Mouse (Mus musculus): Measurements from ENCODE around the gene Ndufs7. TPM values are rescaled to one million over a fixed set of nuclear protein-coding genes. Genes with fewer than 3 reads are reported as not detected.

Ndufs7 gene
- polyA plus RNA-seq (2014; fragmentation: Nextera tagmentation; extraction: Ambion mirVana) = 360 and 370 TPM in 2 replicates

GRCm38 (mm10) chr10:80248971-80249640 is at the start of gene Ndufs7:
Ndufs7 (plus strand) TSS chr10:80249121.
- peak within 1 kb of the TSS; percentile 71 for H3K4me2 ChIP-seq (ENCODE audit: low read depth, low read length)
- peak; percentile 95 for DNase-seq (ENCODE audit: low spot score)
- H3K9me3 ChIP-seq (ENCODE audit: control insufficient read depth, low read length) = no peaks in the 10 kb centered on the region
- H3K36me3 ChIP-seq (ENCODE audit: control insufficient read depth, insufficient read depth, low read length) = peaks cover 25% of the 10 kb centered on the region
- H3K4me3 ChIP-seq (ENCODE audit: low read depth, low read length) = peak within 1 kb of the TSS; percentile 70
- H3K27me3 ChIP-seq (replicated peaks; ENCODE audit: control insufficient read depth, insufficient read depth, low read length) = no peaks in the 10 kb centered on the region
- WGBS = under 1% methylated on average over 53 of the region's 53 CpGs
- H3K4me1 ChIP-seq (ENCODE audit: control insufficient read depth, insufficient read depth, low read length) = peaks cover 5% of the 10 kb centered on the region; the same call in 1 of the 2 replicates
- H3K27ac ChIP-seq (replicated peaks; ENCODE audit: low read depth, low read length) = peak within 1 kb of the TSS; percentile 83
- ATAC-seq (ENCODE audit: low read depth) = peak; percentile 94
- peak within 1 kb of the TSS; percentile 71 for H3K9ac ChIP-seq (ENCODE audit: low read depth, low read length)

GRCm38 (mm10) chr10:80199440-80200008 is 49.4 kb upstream of the Ndufs7 start:
- H3K27me3 ChIP-seq (replicated peaks; ENCODE audit: control insufficient read depth, insufficient read depth, low read length) = no peaks in the 10 kb centered on the region
- H3K36me3 ChIP-seq (ENCODE audit: control insufficient read depth, insufficient read depth, low read length) = no peaks in the 10 kb centered on the region
- ATAC-seq (ENCODE audit: low read depth) (peak; percentile 83), DNase-seq (ENCODE audit: low spot score) (peak; percentile 92)
- no peaks in the 10 kb centered on the region for H3K4me1 ChIP-seq (ENCODE audit: control insufficient read depth, insufficient read depth, low read length)
- H3K9me3 ChIP-seq (ENCODE audit: control insufficient read depth, low read length) = no peaks in the 10 kb centered on the region
- WGBS = 50% methylated on average over 3 of the region's 3 CpGs
- H3K27ac ChIP-seq (replicated peaks; ENCODE audit: low read depth, low read length) = no peak overlapping the region
- no peak overlapping the region for H3K9ac ChIP-seq (ENCODE audit: low read depth, low read length)
- H3K4me2 ChIP-seq (ENCODE audit: low read depth, low read length) = no peak overlapping the region
- no peak overlapping the region for H3K4me3 ChIP-seq (ENCODE audit: low read depth, low read length)

- H3K27ac ChIP-seq (replicated peaks; ENCODE audit: low read depth, low read length) = no peak overlapping the region
- H3K4me3 ChIP-seq (ENCODE audit: low read depth, low read length) = no peak overlapping the region
- no peaks in the 10 kb centered on the region for H3K36me3 ChIP-seq (ENCODE audit: control insufficient read depth, insufficient read depth, low read length)
- 58% methylated on average over 6 of the region's 6 CpGs for WGBS
- no peak for ATAC-seq (ENCODE audit: low read depth)
- no peak for DNase-seq (ENCODE audit: low spot score)
- H3K27me3 ChIP-seq (replicated peaks; ENCODE audit: control insufficient read depth, insufficient read depth, low read length) = no peaks in the 10 kb centered on the region
- no peaks in the 10 kb centered on the region for H3K4me1 ChIP-seq (ENCODE audit: control insufficient read depth, insufficient read depth, low read length)
- H3K9ac ChIP-seq (ENCODE audit: low read depth, low read length) = no peak overlapping the region
- H3K9me3 ChIP-seq (ENCODE audit: control insufficient read depth, low read length) = no peaks in the 10 kb centered on the region
- no peak overlapping the region for H3K4me2 ChIP-seq (ENCODE audit: low read depth, low read length)
Measured at GRCm38 (mm10) chr10:80200485-80200884, 48.4 kb upstream of the Ndufs7 start.

- no peak for DNase-seq (ENCODE audit: low spot score)
- Histone ChIP-seq H3K4me2 (ENCODE audit: low read depth, low read length) (no peak overlapping the region), H3K27me3 (replicated peaks; ENCODE audit: control insufficient read depth, insufficient read depth, low read length) (no peaks in the 10 kb centered on the region), H3K4me3 (ENCODE audit: low read depth, low read length) (no peak overlapping the region), H3K36me3 (ENCODE audit: control insufficient read depth, insufficient read depth, low read length) (no peaks in the 10 kb centered on the region), H3K4me1 (ENCODE audit: control insufficient read depth, insufficient read depth, low read length) (peaks cover 4% of the 10 kb centered on the region; the same call in 1 of the 2 replicates), H3K27ac (replicated peaks; ENCODE audit: low read depth, low read length) (no peak overlapping the region), H3K9me3 (ENCODE audit: control insufficient read depth, low read length) (no peaks in the 10 kb centered on the region), H3K9ac (ENCODE audit: low read depth, low read length) (no peak overlapping the region)
- ATAC-seq (ENCODE audit: low read depth) = no peak
- 17% methylated on average over 7 of the region's 7 CpGs for WGBS
Measured at GRCm38 (mm10) chr10:80204055-80204454, 44.9 kb upstream of the Ndufs7 start.

GRCm38 (mm10) chr10:80207201-80207600 is 41.7 kb upstream of the Ndufs7 start:
- H3K27ac ChIP-seq (replicated peaks; ENCODE audit: low read depth, low read length) = no peak overlapping the region
- no peaks in the 10 kb centered on the region for H3K36me3 ChIP-seq (ENCODE audit: control insufficient read depth, insufficient read depth, low read length)
- WGBS = 65% methylated on average over 1 of the region's 1 CpGs
- DNase-seq (ENCODE audit: low spot score) (no peak), ATAC-seq (ENCODE audit: low read depth) (no peak)
- no peak overlapping the region for H3K9ac ChIP-seq (ENCODE audit: low read depth, low read length)
- no peaks in the 10 kb centered on the region for H3K9me3 ChIP-seq (ENCODE audit: control insufficient read depth, low read length)
- H3K27me3 ChIP-seq (replicated peaks; ENCODE audit: control insufficient read depth, insufficient read depth, low read length) = no peaks in the 10 kb centered on the region
- H3K4me3 ChIP-seq (ENCODE audit: low read depth, low read length) = no peak overlapping the region
- H3K4me1 ChIP-seq (ENCODE audit: control insufficient read depth, insufficient read depth, low read length) = peaks cover 6% of the 10 kb centered on the region; the same call in 1 of the 2 replicates
- H3K4me2 ChIP-seq (ENCODE audit: low read depth, low read length) = no peak overlapping the region

- ATAC-seq (ENCODE audit: low read depth) = no peak
- WGBS = 51% methylated on average over 10 of the region's 10 CpGs
- no peak overlapping the region for H3K9ac ChIP-seq (ENCODE audit: low read depth, low read length)
- DNase-seq (ENCODE audit: low spot score) = no peak
- H3K4me1 ChIP-seq (ENCODE audit: control insufficient read depth, insufficient read depth, low read length) = peaks cover 6% of the 10 kb centered on the region; the same call in 1 of the 2 replicates
- no peak overlapping the region for H3K4me2 ChIP-seq (ENCODE audit: low read depth, low read length)
- H3K9me3 ChIP-seq (ENCODE audit: control insufficient read depth, low read length) = no peaks in the 10 kb centered on the region
- H3K36me3 ChIP-seq (ENCODE audit: control insufficient read depth, insufficient read depth, low read length) = no peaks in the 10 kb centered on the region
- no peak overlapping the region for H3K4me3 ChIP-seq (ENCODE audit: low read depth, low read length)
- no peaks in the 10 kb centered on the region for H3K27me3 ChIP-seq (replicated peaks; ENCODE audit: control insufficient read depth, insufficient read depth, low read length)
- no peak overlapping the region for H3K27ac ChIP-seq (replicated peaks; ENCODE audit: low read depth, low read length)
Measured at GRCm38 (mm10) chr10:80207676-80208075, 41.2 kb upstream of the Ndufs7 start.

GRCm38 (mm10) chr10:80208248-80208647 is 40.7 kb upstream of the Ndufs7 start:
- ATAC-seq (ENCODE audit: low read depth) = no peak

GRCm38 (mm10) chr10:80208841-80209371 is 40.0 kb upstream of the Ndufs7 start:
- ATAC-seq (ENCODE audit: low read depth) (peak; percentile 18; the same call in 1 of the 2 replicates), DNase-seq (ENCODE audit: low spot score) (peak; percentile 52)
- Histone ChIP-seq H3K4me2 (ENCODE audit: low read depth, low read length) (peak overlapping the region; percentile 35), H3K9ac (ENCODE audit: low read depth, low read length) (peak overlapping the region; percentile 45), H3K9me3 (ENCODE audit: control insufficient read depth, low read length) (no peaks in the 10 kb centered on the region), H3K27ac (replicated peaks; ENCODE audit: low read depth, low read length) (0 out of 2 replicates have a peak overlapping the region, but pooled peaks have one; percentile 10), H3K4me1 (ENCODE audit: control insufficient read depth, insufficient read depth, low read length) (peaks cover 6% of the 10 kb centered on the region; the same call in 1 of the 2 replicates), H3K36me3 (ENCODE audit: control insufficient read depth, insufficient read depth, low read length) (no peaks in the 10 kb centered on the region), H3K4me3 (ENCODE audit: low read depth, low read length) (no peak overlapping the region), H3K27me3 (replicated peaks; ENCODE audit: control insufficient read depth, insufficient read depth, low read length) (no peaks in the 10 kb centered on the region)
- 11% methylated on average over 20 of the region's 24 CpGs for WGBS

More at GRCm38 (mm10) chr10:80208248-80208647, 40.7 kb upstream of the Ndufs7 start:
- Histone ChIP-seq H3K27ac (replicated peaks; ENCODE audit: low read depth, low read length) (no peak overlapping the region), H3K4me1 (ENCODE audit: control insufficient read depth, insufficient read depth, low read length) (peaks cover 6% of the 10 kb centered on the region; the same call in 1 of the 2 replicates), H3K4me3 (ENCODE audit: low read depth, low read length) (no peak overlapping the region), H3K9ac (ENCODE audit: low read depth, low read length) (no peak overlapping the region), H3K4me2 (ENCODE audit: low read depth, low read length) (no peak overlapping the region), H3K27me3 (replicated peaks; ENCODE audit: control insufficient read depth, insufficient read depth, low read length) (no peaks in the 10 kb centered on the region), H3K9me3 (ENCODE audit: control insufficient read depth, low read length) (no peaks in the 10 kb centered on the region), H3K36me3 (ENCODE audit: control insufficient read depth, insufficient read depth, low read length) (no peaks in the 10 kb centered on the region)
- 68% methylated on average over 4 of the region's 4 CpGs for WGBS
- DNase-seq (ENCODE audit: low spot score) = no peak

All from embryonic facial prominence, embryonic 14.5 days (tissue).